ENCODE assay signal across 12 mouse cellular contexts in the genomic region with DNA sequence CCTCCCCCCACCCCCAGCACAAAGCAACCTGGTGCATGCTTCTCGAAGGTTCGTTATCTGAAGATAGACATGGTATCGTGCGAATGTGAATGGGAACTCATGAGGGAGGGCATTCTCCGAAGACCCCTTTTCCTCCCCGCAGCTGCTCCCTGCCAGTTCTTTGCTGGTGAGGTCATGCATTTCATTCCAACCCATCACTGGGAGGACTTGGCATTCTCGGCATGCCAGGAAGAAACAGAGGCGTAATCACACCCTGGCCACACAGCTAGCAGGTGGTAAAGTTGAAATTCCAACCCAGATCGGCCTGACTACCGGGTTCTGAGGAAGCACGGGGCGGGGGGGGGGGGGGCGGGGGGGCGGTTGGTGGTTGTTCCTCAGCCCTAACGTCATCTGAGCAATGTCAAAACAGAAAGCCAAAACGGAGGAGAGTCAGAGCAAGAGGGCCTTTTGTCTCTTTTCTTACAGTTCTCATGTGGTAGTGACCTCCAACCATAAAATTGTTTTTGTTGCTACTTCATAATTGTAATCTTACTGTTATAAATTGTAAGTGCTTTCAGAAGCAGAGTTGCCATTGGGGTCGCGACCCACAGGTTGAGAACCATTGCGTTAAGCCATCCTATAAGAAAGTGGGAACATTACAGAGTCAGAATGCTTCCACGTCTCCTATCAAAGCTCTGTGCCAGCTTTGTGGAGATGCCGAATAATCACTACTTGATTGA. TPM values are rescaled to one million over a fixed set of nuclear protein-coding genes. Genes with fewer than 3 reads are reported as not detected.
DNase-seq lines count a peak whose midpoint lies in the region; ATAC-seq and TF ChIP-seq lines count a peak whose summit lies in the region.
"Had no signal": no experiment of that assay in that cellular context is flagged by ENCODE, and none has a peak within 500 bp of the region (broad histone marks: within the 10 kb centered on the region; RNA-seq: fewer than 3 reads in every experiment).

No protein-coding gene starts in this region.

- H3ac ChIP-seq in myocyte (ENCODE audit: control insufficient read depth, insufficient read length) = no peak overlapping the region

- no peaks in the 10 kb centered on the region for H3K9me3 ChIP-seq in heart, embryonic 16.5 days (replicated peaks; ENCODE audit: control insufficient read depth, low read length)
- no peaks in the 10 kb centered on the region for H3K9me3 ChIP-seq in midbrain, embryonic 12.5 days
- no peaks in the 10 kb centered on the region for H3K9me3 ChIP-seq in midbrain, embryonic 10.5 days (replicated peaks)
- H3K9me3 ChIP-seq: G1E had no signal

- H3K9ac ChIP-seq in heart, embryonic 16.5 days (ENCODE audit: low read length) = 0 out of 2 replicates have a peak overlapping the region, but pooled peaks have one; percentile 26
- H3K9ac ChIP-seq in midbrain, embryonic 12.5 days (replicated peaks) = peak overlapping the region; percentile 31; the same call in 1 of the 2 replicates

- H3K79me2 ChIP-seq in myocyte (ENCODE audit: control insufficient read depth, insufficient read depth) = no peaks in the 10 kb centered on the region

- TF ChIP-seq POLR2A in myocyte (IDR thresholded peaks at IDR 0.05; ENCODE audit: insufficient read length, low read depth) = no peak

- 24% methylated on average over 18 of the region's 21 CpGs for WGBS in heart, embryonic 16.5 days
- 54% methylated on average over 18 of the region's 21 CpGs for WGBS in midbrain, embryonic 12.5 days
- WGBS in midbrain, embryonic 10.5 days = 57% methylated on average over 19 of the region's 21 CpGs

- peak overlapping the region; percentile 20; the same call in 1 of the 2 replicates for H3K4me2 ChIP-seq in heart, embryonic 16.5 days (ENCODE audit: low read depth, low read length)
- H3K4me2 ChIP-seq in midbrain, embryonic 12.5 days (replicated peaks) = no peak overlapping the region
- H3K4me2 ChIP-seq in myocyte (ENCODE audit: low read depth) = peak overlapping the region; percentile 36

- ATAC-seq in heart, embryonic 16.5 days (replicated peaks; ENCODE audit: extremely low read depth, insufficient read depth, low FRiP score) = no peak
- no peak for ATAC-seq in midbrain, embryonic 12.5 days (ENCODE audit: low FRiP score, low read depth)

- peaks cover 25% of the 10 kb centered on the region for H3K4me1 ChIP-seq in heart, embryonic 16.5 days (ENCODE audit: control insufficient read depth, insufficient read depth, low read length)
- peaks cover 14% of the 10 kb centered on the region for H3K4me1 ChIP-seq in midbrain, embryonic 12.5 days
- peaks cover 19% of the 10 kb centered on the region for H3K4me1 ChIP-seq in midbrain, embryonic 10.5 days

- H3K4me3 ChIP-seq in heart, embryonic 16.5 days (ENCODE audit: low read length) = no peak overlapping the region
- no peak overlapping the region for H3K4me3 ChIP-seq in midbrain, embryonic 12.5 days
- H3K4me3 ChIP-seq in midbrain, embryonic 10.5 days = no peak overlapping the region
- no peak overlapping the region for H3K4me3 ChIP-seq in myocyte

- H3K27ac ChIP-seq in heart, embryonic 16.5 days (ENCODE audit: low read length) = peak overlapping the region; percentile 40; the same call in 1 of the 2 replicates
- H3K27ac ChIP-seq in midbrain, embryonic 12.5 days (replicated peaks) = no peak overlapping the region
- H3K27ac ChIP-seq in midbrain, embryonic 10.5 days (replicated peaks) = no peak overlapping the region
- H3K27ac ChIP-seq: macrophage had no signal

- H3K27me3 ChIP-seq in heart, embryonic 16.5 days (ENCODE audit: control insufficient read depth, insufficient read depth, low read length) = no peaks in the 10 kb centered on the region
- H3K27me3 ChIP-seq in midbrain, embryonic 12.5 days = peaks cover 5% of the 10 kb centered on the region
- H3K27me3 ChIP-seq in midbrain, embryonic 10.5 days (ENCODE audit: low read depth, poor library complexity, severe bottlenecking) = no peaks in the 10 kb centered on the region; the same call in 1 of the 2 replicates
- no peaks in the 10 kb centered on the region for H3K27me3 ChIP-seq in myocyte (ENCODE audit: control insufficient read depth, insufficient read depth, insufficient read length)

- peak; percentile 35 for DNase-seq in embryo, embryonic 10 days (ENCODE audit: low spot score)
- DNase-seq in embryo, embryonic 11 days = no peak
- no peak for DNase-seq in heart, adult 8-10 months (ENCODE audit: low spot score)
- DNase-seq in midbrain, embryonic 10.5 days (ENCODE audit: low spot score) = no peak
- DNase-seq in ovary, postnatal 14 days (ENCODE audit: low spot score) = no peak
- DNase-seq: cerebellum, postnatal 10 days; kidney, postnatal 36 days had no signal

- peaks cover 14% of the 10 kb centered on the region for H3K36me3 ChIP-seq in heart, embryonic 16.5 days (ENCODE audit: control insufficient read depth, insufficient read depth)
- H3K36me3 ChIP-seq in midbrain, embryonic 12.5 days = peaks cover 29% of the 10 kb centered on the region
- H3K36me3 ChIP-seq in midbrain, embryonic 10.5 days = peaks cover 38% of the 10 kb centered on the region
- H3K36me3 ChIP-seq in myocyte (ENCODE audit: control insufficient read depth, insufficient read depth) = peaks cover 6% of the 10 kb centered on the region

TF ChIP-seq in myocyte, 11 proteins besides CTCF, POLR2A, EP300 and RAD21:
- peak; percentile 10 for TF ChIP-seq TCF12 (IDR thresholded peaks at IDR 0.05; ENCODE audit: insufficient read depth, poor library complexity, severe bottlenecking)
- TF ChIP-seq REST (IDR thresholded peaks at IDR 0.05; ENCODE audit: insufficient read depth, insufficient read length) = no peak
- TF ChIP-seq MYOG (IDR thresholded peaks at IDR 0.05; ENCODE audit: control insufficient read depth in 1 of 3, insufficient read depth in 1 of 3, insufficient read length in 2 of 3, low read depth in 2 of 3) = peak in 2 of 3 experiments; percentile 26 to 88
- TF ChIP-seq MYOD1 (IDR thresholded peaks at IDR 0.05; ENCODE audit: control insufficient read depth in 1 of 3, insufficient read length in 2 of 3, low read depth in 2 of 3) = peak in 2 of 3 experiments; percentile 78 to 86

RNA-seq across cellular contexts. Expression of gene Atp6v0e, which starts 4.0 kb away (rescaled TPM):
- 216 and 249 TPM in 2 replicates for polyA plus RNA-seq in heart, embryonic 16.5 days (2015; fragmentation: Nextera tagmentation; extraction: Ambion mirVana)
- 10 to 100 TPM; 55.2 to 67.1 (median 65.5) TPM for total RNA-seq in heart, adult 8-10 months (2022)
- polyA plus RNA-seq in midbrain, embryonic 12.5 days (2016; fragmentation: Nextera tagmentation; extraction: Ambion mirVana) = 88.3 and 92.2 TPM in 2 replicates
- polyA plus RNA-seq in midbrain, embryonic 10.5 days (2016; fragmentation: Nextera tagmentation; extraction: Ambion mirVana) = 117 and 122 TPM in 2 replicates
- polyA plus RNA-seq in myocyte (2012; fragmentation: generic; extraction: Trizol) = 211 TPM

RNA-seq across cellular contexts. Expression of gene Crebrf, which starts 56.4 kb away (rescaled TPM):
- polyA plus RNA-seq in heart, embryonic 16.5 days (2015; fragmentation: Nextera tagmentation; extraction: Ambion mirVana) = 5.9 and 6.4 TPM in 2 replicates
- 10 to 100 TPM; 51.1 to 83.8 (median 68.4) TPM for total RNA-seq in heart, adult 8-10 months (2022)
- 7.3 and 11.4 TPM in 2 replicates for polyA plus RNA-seq in midbrain, embryonic 12.5 days (2016; fragmentation: Nextera tagmentation; extraction: Ambion mirVana)
- 3.5 and 3.8 TPM in 2 replicates for polyA plus RNA-seq in midbrain, embryonic 10.5 days (2016; fragmentation: Nextera tagmentation; extraction: Ambion mirVana)
- polyA plus RNA-seq in myocyte (2012; fragmentation: generic; extraction: Trizol) = 2.2 TPM
